Mouse (Mus musculus): ENCODE data around the gene Htt. TPM values are rescaled to one million over a fixed set of nuclear protein-coding genes. Genes with fewer than 3 reads are reported as not detected.

Gene Htt
- polyA plus RNA-seq, 1 experiment, result 12.6 TPM

DNA sequence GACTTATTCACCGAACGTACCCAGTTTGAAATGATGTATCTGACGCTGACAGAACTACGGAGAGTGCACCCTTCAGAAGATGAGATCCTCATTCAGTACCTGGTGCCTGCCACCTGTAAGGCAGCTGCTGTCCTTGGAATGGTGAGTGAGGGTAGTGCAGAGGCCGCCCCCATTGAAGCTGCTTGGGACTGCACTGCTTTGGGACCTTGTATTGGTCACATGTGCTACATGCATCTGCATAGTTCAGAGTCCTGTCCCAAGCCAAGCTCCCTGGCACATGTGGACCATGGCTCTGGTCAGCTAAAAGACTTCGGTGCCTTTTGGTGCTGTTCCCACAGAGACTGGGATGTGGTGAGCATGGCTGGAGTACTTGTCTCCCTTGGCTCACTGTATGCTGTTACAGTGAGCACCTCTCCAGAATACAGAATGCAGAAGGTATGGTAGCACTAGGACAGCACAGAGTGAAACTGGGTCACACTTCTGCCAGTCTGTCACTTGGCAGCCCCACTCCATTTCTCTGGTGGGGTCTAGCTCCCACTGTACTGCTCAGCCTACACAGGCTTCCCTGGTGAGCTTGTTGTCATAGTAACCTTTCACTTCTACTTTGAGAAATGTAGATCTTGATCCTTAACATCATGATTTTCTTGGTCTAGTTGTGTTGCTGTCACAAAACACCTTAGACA, 138.4 kb downstream of the Htt start:
- H3K4me1 ChIP-seq (ENCODE audit: control insufficient read depth, insufficient read depth, low read length), result peaks cover 4% of the 10 kb centered on the region
- no peak overlapping the region for H3K27ac ChIP-seq (ENCODE audit: control insufficient read depth, insufficient read depth, low read depth, low read length, poor library complexity)
- TF ChIP-seq POLR2A (IDR thresholded peaks at IDR 0.05; ENCODE audit: borderline replicate concordance, control insufficient read depth, low read depth, low read length) (no peak), CTCF (IDR thresholded peaks at IDR 0.05; ENCODE audit: control insufficient read depth, insufficient read depth, low read length) (no peak)
- H3K4me3 ChIP-seq (replicated peaks; ENCODE audit: control insufficient read depth, low read depth, low read length), result no peak overlapping the region
- 97% methylated on average over 6 of the region's 6 CpGs for WGBS

GRCm38 (mm10) chr5:34902371-34902770, 140.8 kb downstream of the Htt start:
- no peak overlapping the region for H3K27ac ChIP-seq (ENCODE audit: control insufficient read depth, insufficient read depth, low read depth, low read length, poor library complexity)
- TF ChIP-seq CTCF (IDR thresholded peaks at IDR 0.05; ENCODE audit: control insufficient read depth, insufficient read depth, low read length) (no peak), POLR2A (IDR thresholded peaks at IDR 0.05; ENCODE audit: borderline replicate concordance, control insufficient read depth, low read depth, low read length) (no peak)
- no peak overlapping the region for H3K4me3 ChIP-seq (replicated peaks; ENCODE audit: control insufficient read depth, low read depth, low read length)
- no peaks in the 10 kb centered on the region for H3K4me1 ChIP-seq (ENCODE audit: control insufficient read depth, insufficient read depth, low read length)

GRCm38 (mm10) chr5:34902811-34903385, 141.4 kb downstream of the Htt start:
- TF ChIP-seq POLR2A (IDR thresholded peaks at IDR 0.05; ENCODE audit: borderline replicate concordance, control insufficient read depth, low read depth, low read length) (no peak), CTCF (IDR thresholded peaks at IDR 0.05; ENCODE audit: control insufficient read depth, insufficient read depth, low read length) (no peak)
- H3K27ac ChIP-seq (ENCODE audit: control insufficient read depth, insufficient read depth, low read depth, low read length, poor library complexity), result no peak overlapping the region
- H3K4me3 ChIP-seq (replicated peaks; ENCODE audit: control insufficient read depth, low read depth, low read length), result no peak overlapping the region
- WGBS, result 94% methylated on average over 5 of the region's 5 CpGs
- H3K4me1 ChIP-seq (ENCODE audit: control insufficient read depth, insufficient read depth, low read length), result no peaks in the 10 kb centered on the region

GRCm38 (mm10) chr5:34904412-34904811, 142.9 kb downstream of the Htt start:
- Histone ChIP-seq H3K27ac (ENCODE audit: control insufficient read depth, insufficient read depth, low read depth, low read length, poor library complexity) (no peak overlapping the region), H3K4me3 (replicated peaks; ENCODE audit: control insufficient read depth, low read depth, low read length) (no peak overlapping the region), H3K4me1 (ENCODE audit: control insufficient read depth, insufficient read depth, low read length) (no peaks in the 10 kb centered on the region)
- no peak for TF ChIP-seq CTCF (IDR thresholded peaks at IDR 0.05; ENCODE audit: control insufficient read depth, insufficient read depth, low read length)
- TF ChIP-seq POLR2A (IDR thresholded peaks at IDR 0.05; ENCODE audit: borderline replicate concordance, control insufficient read depth, low read depth, low read length), result no peak

DNA sequence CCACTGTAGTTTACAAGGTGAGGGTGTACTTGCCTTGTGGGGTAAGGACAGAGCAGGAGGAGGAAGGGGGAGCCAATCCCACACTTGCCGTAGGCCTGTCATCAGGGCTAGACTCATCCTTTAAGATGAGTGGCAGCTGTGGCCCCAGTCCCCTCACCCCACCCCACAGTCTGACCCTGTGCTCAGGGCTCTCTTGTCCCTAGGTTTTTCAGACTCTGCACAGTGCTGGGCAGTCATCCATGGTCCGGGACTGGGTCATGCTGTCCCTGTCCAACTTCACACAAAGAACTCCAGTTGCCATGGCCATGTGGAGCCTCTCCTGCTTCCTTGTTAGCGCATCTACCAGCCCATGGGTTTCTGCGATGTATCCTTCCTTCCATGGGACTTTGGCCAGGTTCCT, 145.7 kb downstream of the Htt start:
- Histone ChIP-seq H3K4me3 (replicated peaks; ENCODE audit: control insufficient read depth, low read depth, low read length) (no peak overlapping the region), H3K4me1 (ENCODE audit: control insufficient read depth, insufficient read depth, low read length) (peaks cover 3% of the 10 kb centered on the region), H3K27ac (ENCODE audit: control insufficient read depth, insufficient read depth, low read depth, low read length, poor library complexity) (no peak overlapping the region)
- WGBS, result 84% methylated on average over 4 of the region's 4 CpGs
- TF ChIP-seq CTCF (IDR thresholded peaks at IDR 0.05; ENCODE audit: control insufficient read depth, insufficient read depth, low read length) (no peak), POLR2A (IDR thresholded peaks at IDR 0.05; ENCODE audit: borderline replicate concordance, control insufficient read depth, low read depth, low read length) (no peak)

GRCm38 (mm10) chr5:34907910-34908725, 146.6 kb downstream of the Htt start, which contains the start of gene Msantd1:
Gene Msantd1 (plus strand): TSS chr5:34908012.
- WGBS, result 29% methylated on average over 6 of the region's 6 CpGs
- no peak within 1 kb of the TSS for H3K4me3 ChIP-seq (replicated peaks; ENCODE audit: control insufficient read depth, low read depth, low read length)
- H3K27ac ChIP-seq (ENCODE audit: control insufficient read depth, insufficient read depth, low read depth, low read length, poor library complexity), result no peak within 1 kb of the TSS; the same call in 1 of the 2 replicates
- H3K4me1 ChIP-seq (ENCODE audit: control insufficient read depth, insufficient read depth, low read length), result peaks cover 3% of the 10 kb centered on the region
- no peak for TF ChIP-seq POLR2A (IDR thresholded peaks at IDR 0.05; ENCODE audit: borderline replicate concordance, control insufficient read depth, low read depth, low read length)
- no peak for TF ChIP-seq CTCF (IDR thresholded peaks at IDR 0.05; ENCODE audit: control insufficient read depth, insufficient read depth, low read length)

DNA sequence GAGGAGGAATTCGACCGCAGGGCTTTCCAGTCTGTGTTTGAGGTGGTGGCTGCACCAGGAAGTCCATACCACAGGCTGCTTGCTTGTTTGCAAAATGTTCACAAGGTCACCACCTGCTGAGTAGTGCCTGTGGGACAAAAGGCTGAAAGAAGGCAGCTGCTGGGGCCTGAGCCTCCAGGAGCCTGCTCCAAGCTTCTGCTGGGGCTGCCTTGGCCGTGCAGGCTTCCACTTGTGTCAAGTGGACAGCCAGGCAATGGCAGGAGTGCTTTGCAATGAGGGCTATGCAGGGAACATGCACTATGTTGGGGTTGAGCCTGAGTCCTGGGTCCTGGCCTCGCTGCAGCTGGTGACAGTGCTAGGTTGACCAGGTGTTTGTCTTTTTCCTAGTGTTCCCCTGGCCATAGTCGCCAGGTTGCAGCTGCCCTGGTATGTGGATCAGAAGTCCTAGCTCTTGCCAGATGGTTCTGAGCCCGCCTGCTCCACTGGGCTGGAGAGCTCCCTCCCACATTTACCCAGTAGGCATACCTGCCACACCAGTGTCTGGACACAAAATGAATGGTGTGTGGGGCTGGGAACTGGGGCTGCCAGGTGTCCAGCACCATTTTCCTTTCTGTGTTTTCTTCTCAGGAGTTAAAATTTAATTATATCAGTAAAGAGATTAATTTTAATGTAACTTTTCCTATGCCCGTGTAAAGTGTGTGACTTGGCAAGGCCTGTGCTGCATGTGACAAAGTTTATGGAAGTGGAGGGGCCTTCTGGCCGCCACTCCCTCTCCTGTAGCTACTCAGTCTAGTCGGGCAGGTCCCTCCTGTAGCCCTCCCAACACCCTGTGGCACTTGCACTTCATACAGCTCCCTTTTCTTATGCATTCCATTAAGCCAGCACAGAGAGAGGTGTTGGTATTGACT, 147.4 kb downstream of the Htt start:
- WGBS, result 57% methylated on average over 9 of the region's 9 CpGs
- Histone ChIP-seq H3K4me3 (replicated peaks; ENCODE audit: control insufficient read depth, low read depth, low read length) (no peak overlapping the region), H3K4me1 (ENCODE audit: control insufficient read depth, insufficient read depth, low read length) (peaks cover 3% of the 10 kb centered on the region), H3K27ac (ENCODE audit: control insufficient read depth, insufficient read depth, low read depth, low read length, poor library complexity) (peak overlapping the region; percentile 89)
- no peak for TF ChIP-seq POLR2A (IDR thresholded peaks at IDR 0.05; ENCODE audit: borderline replicate concordance, control insufficient read depth, low read depth, low read length)
- no peak for TF ChIP-seq CTCF (IDR thresholded peaks at IDR 0.05; ENCODE audit: control insufficient read depth, insufficient read depth, low read length)
